Mouse (Mus musculus) A20 (cell line): ENCODE data around the gene Chd8.
A peak's percentile ranks its signal among the peaks of the same experiment; 100 is the strongest.

Source experiments
- DNase-seq: peaks from one replicate; pipeline ENCODE4 v3.0.0-alpha.2; 2011; ENCODE audit warnings: low read depth, low spot score

Chd8 gene

GRCm38 (mm10) chr14:52199412-52199811 lies 58.2 kb downstream of the Chd8 start:
- DNase-seq, result no peak

GRCm38 (mm10) chr14:52198141-52198540 lies 59.4 kb downstream of the Chd8 start:
- peak; percentile 57 for DNase-seq

GRCm38 (mm10) chr14:52197156-52197878 lies 60.3 kb downstream of the Chd8 start, which contains the start of gene Supt16:
Gene Supt16, minus strand, starts transcription at chr14:52197416.
- peak; percentile 94 for DNase-seq

- peak; percentile 59 for DNase-seq
Measured at GRCm38 (mm10) chr14:52196230-52197155, 61.1 kb downstream of the Chd8 start.

GRCm38 (mm10) chr14:52195691-52196090 lies 61.9 kb downstream of the Chd8 start:
- peak; percentile 86 for DNase-seq

- DNase-seq, result peak; percentile 74
Measured at GRCm38 (mm10) chr14:52190740-52191359, 66.7 kb downstream of the Chd8 start.

GRCm38 (mm10) chr14:52189519-52189918 lies 68.1 kb downstream of the Chd8 start:
- no peak for DNase-seq

- DNase-seq, result no peak
Measured at GRCm38 (mm10) chr14:52188788-52189187, 68.8 kb downstream of the Chd8 start.

GRCm38 (mm10) chr14:52166571-52166970 lies 91.0 kb downstream of the Chd8 start:
- peak; percentile 73 for DNase-seq

- no peak for DNase-seq
Measured at GRCm38 (mm10) chr14:52160911-52161310, 96.7 kb downstream of the Chd8 start.

- DNase-seq, result no peak
Measured at GRCm38 (mm10) chr14:52155008-52155407, 102.6 kb downstream of the Chd8 start.

- DNase-seq, result no peak
Measured at GRCm38 (mm10) chr14:52152613-52153012, 105.0 kb downstream of the Chd8 start.

GRCm38 (mm10) chr14:52152179-52152578 lies 105.4 kb downstream of the Chd8 start:
- DNase-seq, result no peak

- peak; percentile 71 for DNase-seq
Measured at GRCm38 (mm10) chr14:52149888-52150287, 107.7 kb downstream of the Chd8 start.
